Mouse (Mus musculus): ENCODE data around the gene Nmur1. TPM values are rescaled to one million over a fixed set of nuclear protein-coding genes. Genes with fewer than 3 reads are reported as not detected.

Nmur1 gene
- polyA plus RNA-seq, 1 experiment from 2014 or later: not detected

DNA sequence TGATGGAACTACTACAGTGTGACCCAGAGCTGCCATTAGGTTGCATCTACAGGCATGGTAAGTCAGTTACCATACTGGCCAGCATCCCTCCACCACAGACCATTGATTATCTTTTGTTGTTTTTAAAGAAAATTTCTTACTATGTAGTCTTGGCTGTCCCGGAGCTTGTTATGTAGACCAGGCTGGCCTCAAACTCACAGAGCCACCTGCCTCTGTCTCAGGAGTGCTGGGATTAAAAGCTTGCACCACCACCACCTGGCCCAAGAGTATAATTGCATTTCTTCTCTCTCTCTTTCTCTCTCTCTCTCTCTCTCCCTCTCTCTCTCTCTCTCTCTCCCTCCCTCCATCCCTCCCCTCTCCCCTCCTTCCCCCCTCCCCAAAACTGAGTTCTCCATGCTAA, 1.7 kb downstream of the Nmur1 start:
- H3K4me3 ChIP-seq (ENCODE audit: low read depth, low read length): no peak overlapping the region
- no peaks in the 10 kb centered on the region for H3K27me3 ChIP-seq (ENCODE audit: control insufficient read depth, insufficient read depth, low read length)
- peak; percentile 23 for ATAC-seq (replicated peaks; ENCODE audit: low FRiP score)
- H3K36me3 ChIP-seq (ENCODE audit: control insufficient read depth, insufficient read depth, low read length): no peaks in the 10 kb centered on the region
- H3K4me1 ChIP-seq (replicated peaks; ENCODE audit: control insufficient read depth, insufficient read depth, low read length): peaks cover 10% of the 10 kb centered on the region
- no peak for DNase-seq (ENCODE audit: low spot score)
- H3K9ac ChIP-seq (ENCODE audit: low read length): no peak overlapping the region
- H3K4me2 ChIP-seq (ENCODE audit: low read depth, low read length, severe bottlenecking): no peak overlapping the region
- 44% methylated on average over 1 of the region's 1 CpGs for WGBS
- H3K27ac ChIP-seq (ENCODE audit: low read depth, low read length): peak overlapping the region; percentile 41
- no peaks in the 10 kb centered on the region for H3K9me3 ChIP-seq (ENCODE audit: control insufficient read depth, low read length)

DNA sequence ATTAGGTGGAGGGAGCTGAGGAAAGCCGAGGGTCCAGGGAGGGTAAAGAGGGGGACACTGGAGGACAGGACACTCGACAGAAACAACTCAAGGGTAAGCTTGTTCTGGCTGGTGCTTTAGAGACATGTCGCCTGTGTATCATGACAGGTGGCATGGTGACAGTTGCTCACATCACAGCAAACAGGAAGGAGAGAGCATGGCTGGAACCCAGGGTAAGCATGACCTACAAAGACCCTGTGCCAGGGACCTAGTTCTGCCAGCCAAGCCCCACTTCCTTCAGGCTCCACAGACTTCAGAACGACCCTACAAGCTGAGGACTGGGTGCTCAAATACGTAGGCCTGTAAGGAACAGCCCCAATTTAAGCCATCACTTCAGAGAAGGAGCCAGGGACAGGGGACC, 2.1 kb downstream of the Nmur1 start:
- Histone ChIP-seq H3K36me3 (ENCODE audit: control insufficient read depth, insufficient read depth, low read length) (no peaks in the 10 kb centered on the region), H3K4me3 (ENCODE audit: low read depth, low read length) (no peak overlapping the region), H3K27me3 (ENCODE audit: control insufficient read depth, insufficient read depth, low read length) (no peaks in the 10 kb centered on the region), H3K4me2 (ENCODE audit: low read depth, low read length, severe bottlenecking) (no peak overlapping the region), H3K27ac (ENCODE audit: low read depth, low read length) (peak overlapping the region; percentile 41; the same call in 1 of the 2 replicates), H3K9ac (ENCODE audit: low read length) (no peak overlapping the region), H3K9me3 (ENCODE audit: control insufficient read depth, low read length) (no peaks in the 10 kb centered on the region), H3K4me1 (replicated peaks; ENCODE audit: control insufficient read depth, insufficient read depth, low read length) (peaks cover 10% of the 10 kb centered on the region)
- 69% methylated on average over 5 of the region's 5 CpGs for WGBS
- ATAC-seq (replicated peaks; ENCODE audit: low FRiP score) (no peak), DNase-seq (ENCODE audit: low spot score) (no peak)

GRCm38 (mm10) chr1:86421007-86421406, 5.0 kb downstream of the Nmur1 start:
- H3K9ac ChIP-seq (ENCODE audit: low read length): peak overlapping the region; percentile 1; the same call in 1 of the 2 replicates
- H3K4me1 ChIP-seq (replicated peaks; ENCODE audit: control insufficient read depth, insufficient read depth, low read length): peaks cover 10% of the 10 kb centered on the region
- WGBS: 20% methylated on average over 10 of the region's 10 CpGs
- H3K27me3 ChIP-seq (ENCODE audit: control insufficient read depth, insufficient read depth, low read length): no peaks in the 10 kb centered on the region
- no peaks in the 10 kb centered on the region for H3K9me3 ChIP-seq (ENCODE audit: control insufficient read depth, low read length)
- H3K27ac ChIP-seq (ENCODE audit: low read depth, low read length): no peak overlapping the region
- peak; percentile 59 for DNase-seq (ENCODE audit: low spot score)
- ATAC-seq (replicated peaks; ENCODE audit: low FRiP score): no peak
- H3K4me2 ChIP-seq (ENCODE audit: low read depth, low read length, severe bottlenecking): no peak overlapping the region
- no peaks in the 10 kb centered on the region for H3K36me3 ChIP-seq (ENCODE audit: control insufficient read depth, insufficient read depth, low read length)
- H3K4me3 ChIP-seq (ENCODE audit: low read depth, low read length): no peak overlapping the region

DNA sequence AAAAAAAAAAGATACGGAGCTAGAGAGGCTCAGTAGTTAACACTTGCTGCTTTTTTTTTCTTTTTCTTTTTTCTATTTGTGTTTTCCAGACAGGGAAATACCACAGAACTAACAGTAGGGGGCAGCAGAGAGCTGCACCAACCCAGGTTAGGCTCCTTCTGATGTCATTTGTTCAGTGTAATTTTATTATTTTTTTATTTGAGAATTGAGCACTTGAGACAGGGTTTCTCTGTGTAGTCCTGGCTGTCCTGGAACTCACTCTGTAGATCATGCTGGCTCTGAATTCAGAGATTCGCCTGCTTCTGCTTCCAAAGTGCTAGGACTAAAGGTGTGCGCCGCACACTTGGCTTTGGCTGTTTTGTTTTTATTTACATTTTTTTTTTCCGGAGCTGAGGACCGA, 9.7 kb downstream of the Nmur1 start:
- Histone ChIP-seq H3K4me2 (ENCODE audit: low read depth, low read length, severe bottlenecking) (no peak overlapping the region), H3K4me3 (ENCODE audit: low read depth, low read length) (no peak overlapping the region), H3K27me3 (ENCODE audit: control insufficient read depth, insufficient read depth, low read length) (no peaks in the 10 kb centered on the region), H3K27ac (ENCODE audit: low read depth, low read length) (no peak overlapping the region), H3K4me1 (replicated peaks; ENCODE audit: control insufficient read depth, insufficient read depth, low read length) (peaks cover 5% of the 10 kb centered on the region), H3K36me3 (ENCODE audit: control insufficient read depth, insufficient read depth, low read length) (no peaks in the 10 kb centered on the region), H3K9ac (ENCODE audit: low read length) (no peak overlapping the region), H3K9me3 (ENCODE audit: control insufficient read depth, low read length) (no peaks in the 10 kb centered on the region)
- ATAC-seq (replicated peaks; ENCODE audit: low FRiP score): peak; percentile 11; the same call in 1 of the 2 replicates
- WGBS: 67% methylated on average over 6 of the region's 6 CpGs
- DNase-seq (ENCODE audit: low spot score): no peak

GRCm38 (mm10) chr1:86415612-86416184, 10.3 kb downstream of the Nmur1 start:
- 73% methylated on average over 7 of the region's 7 CpGs for WGBS
- no peaks in the 10 kb centered on the region for H3K36me3 ChIP-seq (ENCODE audit: control insufficient read depth, insufficient read depth, low read length)
- no peaks in the 10 kb centered on the region for H3K27me3 ChIP-seq (ENCODE audit: control insufficient read depth, insufficient read depth, low read length)
- no peaks in the 10 kb centered on the region for H3K4me1 ChIP-seq (replicated peaks; ENCODE audit: control insufficient read depth, insufficient read depth, low read length)
- no peak overlapping the region for H3K4me2 ChIP-seq (ENCODE audit: low read depth, low read length, severe bottlenecking)
- ATAC-seq (replicated peaks; ENCODE audit: low FRiP score) (peak; percentile 55; the same call in 1 of the 2 replicates), DNase-seq (ENCODE audit: low spot score) (no peak)
- no peak overlapping the region for H3K27ac ChIP-seq (ENCODE audit: low read depth, low read length)
- H3K9ac ChIP-seq (ENCODE audit: low read length): no peak overlapping the region
- no peak overlapping the region for H3K4me3 ChIP-seq (ENCODE audit: low read depth, low read length)
- no peaks in the 10 kb centered on the region for H3K9me3 ChIP-seq (ENCODE audit: control insufficient read depth, low read length)

DNA sequence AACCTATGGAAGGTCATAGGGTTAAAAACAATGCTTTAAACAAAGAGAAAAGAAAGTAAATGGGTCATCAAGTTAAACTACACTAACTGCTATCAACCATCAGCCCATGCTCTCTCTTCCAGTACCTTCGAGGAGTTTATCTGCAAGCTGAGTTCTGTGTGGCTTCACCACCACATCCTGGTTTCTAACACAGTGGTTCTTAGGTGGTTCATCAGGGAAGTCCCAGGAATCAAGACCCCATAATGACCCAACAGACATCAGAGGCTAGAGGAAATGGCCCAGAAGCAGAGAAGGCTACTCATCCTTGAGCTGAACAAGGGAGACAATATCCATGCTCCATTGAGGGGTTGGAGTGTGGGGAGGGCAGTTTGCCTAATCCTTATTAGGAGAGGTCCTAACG, 10.9 kb downstream of the Nmur1 start:
- no peak for DNase-seq (ENCODE audit: low spot score)
- Histone ChIP-seq H3K27ac (ENCODE audit: low read depth, low read length) (no peak overlapping the region), H3K4me1 (replicated peaks; ENCODE audit: control insufficient read depth, insufficient read depth, low read length) (no peaks in the 10 kb centered on the region), H3K27me3 (ENCODE audit: control insufficient read depth, insufficient read depth, low read length) (no peaks in the 10 kb centered on the region), H3K36me3 (ENCODE audit: control insufficient read depth, insufficient read depth, low read length) (no peaks in the 10 kb centered on the region), H3K4me2 (ENCODE audit: low read depth, low read length, severe bottlenecking) (no peak overlapping the region), H3K9me3 (ENCODE audit: control insufficient read depth, low read length) (no peaks in the 10 kb centered on the region), H3K4me3 (ENCODE audit: low read depth, low read length) (no peak overlapping the region), H3K9ac (ENCODE audit: low read length) (no peak overlapping the region)
- WGBS: 63% methylated on average over 2 of the region's 2 CpGs
- ATAC-seq (replicated peaks; ENCODE audit: low FRiP score): no peak

GRCm38 (mm10) chr1:86414715-86415114, 11.3 kb downstream of the Nmur1 start:
- H3K27ac ChIP-seq (ENCODE audit: low read depth, low read length): no peak overlapping the region
- H3K27me3 ChIP-seq (ENCODE audit: control insufficient read depth, insufficient read depth, low read length): no peaks in the 10 kb centered on the region
- DNase-seq (ENCODE audit: low spot score) (no peak), ATAC-seq (replicated peaks; ENCODE audit: low FRiP score) (no peak)
- no peak overlapping the region for H3K4me2 ChIP-seq (ENCODE audit: low read depth, low read length, severe bottlenecking)
- no peaks in the 10 kb centered on the region for H3K4me1 ChIP-seq (replicated peaks; ENCODE audit: control insufficient read depth, insufficient read depth, low read length)
- 88% methylated on average over 5 of the region's 5 CpGs for WGBS
- H3K4me3 ChIP-seq (ENCODE audit: low read depth, low read length): no peak overlapping the region
- no peaks in the 10 kb centered on the region for H3K9me3 ChIP-seq (ENCODE audit: control insufficient read depth, low read length)
- no peak overlapping the region for H3K9ac ChIP-seq (ENCODE audit: low read length)
- no peaks in the 10 kb centered on the region for H3K36me3 ChIP-seq (ENCODE audit: control insufficient read depth, insufficient read depth, low read length)

GRCm38 (mm10) chr1:86409476-86409875, 16.6 kb downstream of the Nmur1 start:
- Histone ChIP-seq H3K4me2 (ENCODE audit: low read depth, low read length, severe bottlenecking) (no peak overlapping the region), H3K4me1 (replicated peaks; ENCODE audit: control insufficient read depth, insufficient read depth, low read length) (no peaks in the 10 kb centered on the region), H3K9me3 (ENCODE audit: control insufficient read depth, low read length) (no peaks in the 10 kb centered on the region), H3K27ac (ENCODE audit: low read depth, low read length) (no peak overlapping the region), H3K4me3 (ENCODE audit: low read depth, low read length) (no peak overlapping the region), H3K36me3 (ENCODE audit: control insufficient read depth, insufficient read depth, low read length) (no peaks in the 10 kb centered on the region), H3K27me3 (ENCODE audit: control insufficient read depth, insufficient read depth, low read length) (no peaks in the 10 kb centered on the region), H3K9ac (ENCODE audit: low read length) (no peak overlapping the region)
- DNase-seq (ENCODE audit: low spot score) (no peak), ATAC-seq (replicated peaks; ENCODE audit: low FRiP score) (no peak)
- WGBS: 90% methylated on average over 2 of the region's 2 CpGs

GRCm38 (mm10) chr1:86408515-86408914, 17.5 kb downstream of the Nmur1 start:
- WGBS: 91% methylated on average over 10 of the region's 10 CpGs
- Histone ChIP-seq H3K27me3 (ENCODE audit: control insufficient read depth, insufficient read depth, low read length) (no peaks in the 10 kb centered on the region), H3K4me2 (ENCODE audit: low read depth, low read length, severe bottlenecking) (no peak overlapping the region)

More at GRCm38 (mm10) chr1:86408515-86408914, 17.5 kb downstream of the Nmur1 start:
- ATAC-seq (replicated peaks; ENCODE audit: low FRiP score) (no peak), DNase-seq (ENCODE audit: low spot score) (no peak)
- no peaks in the 10 kb centered on the region for H3K9me3 ChIP-seq (ENCODE audit: control insufficient read depth, low read length)
- no peak overlapping the region for H3K4me3 ChIP-seq (ENCODE audit: low read depth, low read length)
- H3K36me3 ChIP-seq (ENCODE audit: control insufficient read depth, insufficient read depth, low read length): no peaks in the 10 kb centered on the region
- no peaks in the 10 kb centered on the region for H3K4me1 ChIP-seq (replicated peaks; ENCODE audit: control insufficient read depth, insufficient read depth, low read length)
- H3K9ac ChIP-seq (ENCODE audit: low read length): no peak overlapping the region
- no peak overlapping the region for H3K27ac ChIP-seq (ENCODE audit: low read depth, low read length)

All from forebrain, embryonic 11.5 days (tissue).